Mouse (Mus musculus) myocyte (in vitro differentiated cells): Measurements from ENCODE around the gene Aar2.

Experiments used
- E2F4 ChIP-seq: IDR thresholded peaks from one replicate; pipeline ENCODE4 v1.6.1; 2011; ENCODE audit warnings: mild to moderate bottlenecking, control low read depth, moderate library complexity; ENCODE audit not compliant: insufficient read depth
- MAX ChIP-seq: IDR thresholded peaks from one replicate; pipeline ENCODE4 v1.6.1; 2011; ENCODE audit warnings: low read depth, mild to moderate bottlenecking, control low read depth
- MYOD1 ChIP-seq, 3 experiments: IDR thresholded peaks; one replicate each; pipeline ENCODE4 v1.6.1; 2011; ENCODE audit warnings: control low read depth in 2 of 3, low read depth in 2 of 3, mild to moderate bottlenecking in 2 of 3, moderate library complexity in 1 of 3; ENCODE audit not compliant: insufficient read length in 2 of 3, control insufficient read depth in 1 of 3
- MYOG ChIP-seq, 3 experiments: IDR thresholded peaks; one replicate each; pipeline ENCODE4 v1.6.1; 2011; ENCODE audit warnings: control low read depth in 2 of 3, low read depth in 2 of 3, mild to moderate bottlenecking in 2 of 3; ENCODE audit not compliant: insufficient read length in 2 of 3, control insufficient read depth in 1 of 3, insufficient read depth in 1 of 3
- POLR2A ChIP-seq: IDR thresholded peaks from one replicate; pipeline ENCODE4 v1.6.1; 2011; ENCODE audit warnings: low read depth, mild to moderate bottlenecking, control low read depth, moderate library complexity; ENCODE audit not compliant: insufficient read length
- POLR2AphosphoS2 ChIP-seq: IDR thresholded peaks from one replicate; pipeline ENCODE4 v1.6.1; 2011; ENCODE audit warnings: low read depth, control low read depth; ENCODE audit not compliant: insufficient read length
- TCF12 ChIP-seq: IDR thresholded peaks from one replicate; pipeline ENCODE4 v1.6.1; 2011; ENCODE audit warnings: mild to moderate bottlenecking, control low read depth; ENCODE audit not compliant: poor library complexity, insufficient read depth, severe bottlenecking
- TCF3 ChIP-seq: IDR thresholded peaks from one replicate; pipeline ENCODE4 v1.6.1; 2011; ENCODE audit warnings: low read depth, control low read depth; ENCODE audit not compliant: insufficient read length
- USF1 ChIP-seq: IDR thresholded peaks from one replicate; pipeline ENCODE4 v1.6.1; 2011; ENCODE audit warnings: low read depth, mild to moderate bottlenecking, control low read depth, moderate library complexity

GRCm38 (mm10) chr2:156522994-156523393 lies 24.4 kb upstream of the Aar2 start:
- TF ChIP-seq E2F4 (no peak), MAX (no peak), USF1 (no peak), MYOD1 (IDR thresholded peaks at IDR 0.05; ENCODE audit: control insufficient read depth in 1 of 3, insufficient read length in 2 of 3, low read depth in 2 of 3) (no peak), TCF12 (no peak), MYOG (IDR thresholded peaks at IDR 0.05; ENCODE audit: control insufficient read depth in 1 of 3, insufficient read depth in 1 of 3, insufficient read length in 2 of 3, low read depth in 2 of 3) (no peak), POLR2A (no peak), POLR2AphosphoS2 (no peak), TCF3 (no peak)
